Mouse (Mus musculus) spleen, adult 18-20 months (tissue): ENCODE data around the gene Gen1.
A peak's percentile ranks its signal among the peaks of the same experiment; 100 is the strongest.

Experiments
- DNase-seq, 2 experiments: peaks; one replicate each; pipeline ENCODE4 v3.0.0; 2022; ENCODE audit warnings: mixed read lengths in 2 of 2

The Gen1 gene

GRCm38 (mm10) chr12:11222566-11222965, 43.0 kb downstream of the Gen1 start:
- no peak for DNase-seq

GRCm38 (mm10) chr12:11221524-11222330, 43.9 kb downstream of the Gen1 start:
- no peak for DNase-seq

- peak; percentile 49 to 51 for DNase-seq
Measured at GRCm38 (mm10) chr12:11217726-11218250, 47.8 kb downstream of the Gen1 start.

- no peak for DNase-seq
Measured at GRCm38 (mm10) chr12:11216454-11216853, 49.1 kb downstream of the Gen1 start.

GRCm38 (mm10) chr12:11215555-11215954, 50.0 kb downstream of the Gen1 start:
- DNase-seq: no peak

GRCm38 (mm10) chr12:11214776-11215175, 50.8 kb downstream of the Gen1 start:
- DNase-seq: no peak

GRCm38 (mm10) chr12:11212881-11213280, 52.7 kb downstream of the Gen1 start:
- no peak for DNase-seq

- DNase-seq: no peak
Measured at GRCm38 (mm10) chr12:11210361-11210760, 55.2 kb downstream of the Gen1 start.

GRCm38 (mm10) chr12:11209636-11210035, 56.0 kb downstream of the Gen1 start:
- DNase-seq: no peak

- no peak for DNase-seq
Measured at GRCm38 (mm10) chr12:11208872-11209271, 56.7 kb downstream of the Gen1 start, which contains the start of gene Msgn1. TSS of gene Msgn1 (minus strand) at chr12:11208972.

GRCm38 (mm10) chr12:11206321-11206720, 59.3 kb downstream of the Gen1 start:
- no peak for DNase-seq

- no peak for DNase-seq
Measured at GRCm38 (mm10) chr12:11203694-11204665, 61.6 kb downstream of the Gen1 start.

- DNase-seq: no peak
Measured at GRCm38 (mm10) chr12:11202476-11202875, 63.1 kb downstream of the Gen1 start.

- no peak for DNase-seq
Measured at GRCm38 (mm10) chr12:11200711-11201110, 64.9 kb downstream of the Gen1 start.

GRCm38 (mm10) chr12:11198551-11198950, 67.0 kb downstream of the Gen1 start:
- DNase-seq: no peak

GRCm38 (mm10) chr12:11198026-11198425, 67.6 kb downstream of the Gen1 start:
- no peak for DNase-seq

- no peak for DNase-seq
Measured at GRCm38 (mm10) chr12:11196830-11197229, 68.8 kb downstream of the Gen1 start.

- DNase-seq: peak; percentile 79 to 87
Measured at GRCm38 (mm10) chr12:11196142-11196597, 69.4 kb downstream of the Gen1 start.

- no peak for DNase-seq
Measured at GRCm38 (mm10) chr12:11195031-11195430, 70.6 kb downstream of the Gen1 start.
